Mouse (Mus musculus) gastrocnemius, postnatal 4 days (tissue): ENCODE results near the gene Ifngr2. TPM values are rescaled to one million over a fixed set of nuclear protein-coding genes. Genes with fewer than 3 reads are reported as not detected.
"Not testable (repeated sequence)": the region's sequence is repeated elsewhere in the genome, so short reads cannot be mapped to it uniquely, and the experiment has no call there.

Experiments
- DNase-seq, 2 experiments: peaks; one replicate each; pipeline ENCODE4 v3.0.0; 2021 to 2022; ENCODE audit warnings: low spot score in 2 of 2, mixed read lengths in 2 of 2
- long read RNA-seq, 2 experiments: library from polyadenylated mRNA; stranded (forward); transcript quantifications; one replicate each; pipeline ENCODE4 v2.0.0; 2021
- total RNA-seq, 2 experiments: library from RNA; stranded (reverse); gene quantifications; 2 replicates each; pipeline ENCODE4 v1.2.3; 2021

Ifngr2 gene
- 10 to 100 TPM; 47.9 to 52.5 TPM for total RNA-seq
- long read RNA-seq, experiment 1, transcript Ifngr2-201 (7 exons, 3,708 nt) = major isoform, 137 of 153 reads
- long read RNA-seq, experiment 1, partial matches to known transcripts = 6 of 153 reads
- long read RNA-seq, experiment 1, other reads (novel, unspliced or antisense) = 10 of 153 reads
- long read RNA-seq, experiment 2, transcript Ifngr2-201 (7 exons, 3,708 nt) = major isoform, 197 of 213 reads
- long read RNA-seq, experiment 2, partial matches to known transcripts = 7 of 213 reads
- long read RNA-seq, experiment 2, other reads (novel, unspliced or antisense) = 9 of 213 reads

DNA sequence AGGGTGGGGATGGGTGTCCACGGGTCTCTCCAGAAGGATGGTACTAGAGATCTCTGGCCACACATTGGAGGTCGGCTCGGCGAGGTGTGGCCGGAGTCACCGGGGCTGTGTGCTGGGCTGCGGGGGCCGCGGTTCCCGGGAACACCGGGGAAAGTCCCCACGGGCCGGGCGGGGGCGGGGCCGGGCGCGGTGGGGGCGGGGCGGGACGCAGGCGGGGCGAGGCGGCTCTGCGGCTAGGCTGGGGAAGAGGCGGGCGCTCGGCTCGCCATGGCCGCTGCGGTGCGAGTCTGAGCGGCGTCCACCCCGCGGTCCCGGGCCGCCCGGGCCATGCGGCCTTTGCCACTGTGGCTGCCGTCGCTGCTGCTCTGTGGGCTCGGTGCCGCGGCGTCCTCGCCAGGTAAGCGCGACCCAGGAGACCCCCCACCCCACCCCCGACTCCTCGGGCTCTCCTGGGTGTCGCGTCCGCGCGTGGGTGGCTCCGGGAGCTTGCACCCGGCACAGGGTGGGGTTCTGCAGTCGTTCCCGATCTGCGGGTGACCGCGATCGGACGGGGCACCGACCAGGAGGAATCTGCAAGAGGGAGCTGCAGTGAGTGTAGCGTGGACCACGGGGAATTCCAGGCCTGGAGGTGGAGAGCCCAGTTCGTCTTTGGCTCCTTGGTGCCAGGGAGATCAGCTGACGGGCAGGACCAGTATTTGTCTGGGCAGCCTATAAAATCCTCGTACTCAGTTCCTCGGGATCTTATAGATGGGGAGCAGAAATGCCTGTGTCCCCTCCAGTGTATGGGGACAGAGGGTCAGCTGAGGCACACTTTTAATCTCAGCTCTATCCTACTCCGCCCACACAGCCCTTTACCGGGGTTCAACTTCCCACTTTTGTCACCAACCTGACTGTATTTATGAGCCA, at the start of gene Ifngr2:
TSS of gene Ifngr2 (plus strand) at position 237 of the 906 bp plus-strand sequence.
- peak; percentile 59 to 72 for DNase-seq

DNA sequence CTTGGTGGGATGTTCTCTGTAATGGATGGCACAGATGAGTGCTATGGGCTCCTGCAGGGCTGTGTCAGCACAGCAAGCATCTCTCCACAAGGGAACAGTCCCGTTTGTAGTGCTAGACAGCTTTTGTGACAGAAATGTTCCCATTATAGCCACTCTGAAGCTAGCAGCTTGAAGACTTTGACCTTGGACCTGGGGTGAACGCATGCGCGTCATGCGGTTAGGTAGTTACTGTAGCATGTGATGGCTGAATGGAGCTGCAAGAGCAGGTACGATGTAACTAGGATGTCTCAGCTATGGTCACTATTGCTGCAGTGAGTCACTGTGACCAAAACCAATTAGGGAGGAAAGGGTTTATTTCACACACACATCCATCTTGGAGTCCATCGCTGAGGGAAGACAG, 48.8 kb upstream of the Ifngr2 start:
- DNase-seq = no peak

DNA sequence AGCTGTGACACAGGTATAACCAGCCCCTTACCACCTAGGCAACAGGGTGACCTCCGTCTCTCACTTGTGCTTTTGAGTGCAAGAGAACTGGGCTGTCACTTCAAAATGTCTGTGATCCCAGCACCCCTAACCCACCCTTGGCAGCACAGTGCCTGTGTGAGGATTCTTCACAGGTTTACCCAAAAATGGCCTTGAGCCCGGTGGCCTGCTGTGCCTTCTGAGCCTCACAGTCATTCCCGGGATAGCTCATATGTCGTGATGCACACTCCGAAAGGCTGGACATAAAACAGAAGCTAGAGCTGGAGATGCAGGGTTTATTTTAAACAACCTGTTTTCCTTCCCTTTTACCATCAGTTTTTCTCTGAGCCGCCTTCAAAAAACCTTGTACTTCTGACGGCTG, 42.2 kb upstream of the Ifngr2 start:
- no peak for DNase-seq

DNA sequence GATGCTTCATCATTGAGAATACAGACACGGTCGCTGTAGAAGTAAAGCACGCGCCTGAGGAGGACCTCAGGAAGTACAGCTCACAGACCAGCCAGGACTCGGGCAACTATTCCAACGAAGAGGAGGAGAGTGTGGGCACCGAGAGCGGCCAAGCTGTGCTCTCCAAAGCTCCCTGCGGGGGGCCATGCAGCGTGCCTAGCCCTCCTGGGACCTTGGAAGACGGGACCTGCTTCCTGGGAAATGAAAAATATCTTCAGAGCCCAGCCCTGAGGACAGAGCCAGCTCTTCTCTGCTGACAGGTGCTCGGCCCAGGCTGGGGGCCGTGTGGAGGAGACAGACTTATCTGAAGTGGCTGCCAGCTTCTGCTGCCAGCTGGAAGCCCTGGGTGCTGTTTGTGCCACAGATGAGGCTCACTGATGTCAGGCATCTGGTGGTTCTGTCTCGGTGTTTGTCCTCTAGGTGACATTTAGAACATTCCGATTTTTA, 41.7 kb upstream of the Ifngr2 start:
- peak in 1 of 2 experiments; percentile 31 for DNase-seq

DNA sequence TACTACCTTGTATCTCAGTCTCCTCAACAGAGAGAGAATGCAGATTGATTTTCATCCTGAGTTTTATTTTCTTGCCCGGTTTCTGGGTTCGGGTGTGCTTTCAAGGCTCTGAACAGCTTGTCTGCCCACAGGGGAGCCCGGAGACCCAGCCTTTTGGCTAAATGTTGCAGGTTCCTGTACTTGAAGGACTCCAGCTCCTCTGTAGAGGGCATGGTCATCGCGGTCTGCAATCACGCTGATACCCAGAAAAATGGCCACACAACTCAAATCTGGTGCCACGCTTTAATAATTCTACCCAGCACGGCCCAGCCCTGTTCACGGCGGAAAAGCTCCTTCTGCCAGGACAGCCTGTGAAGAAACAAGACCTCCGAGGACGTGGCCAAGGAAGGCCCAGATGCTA, 40.5 kb upstream of the Ifngr2 start:
- no peak for DNase-seq

DNA sequence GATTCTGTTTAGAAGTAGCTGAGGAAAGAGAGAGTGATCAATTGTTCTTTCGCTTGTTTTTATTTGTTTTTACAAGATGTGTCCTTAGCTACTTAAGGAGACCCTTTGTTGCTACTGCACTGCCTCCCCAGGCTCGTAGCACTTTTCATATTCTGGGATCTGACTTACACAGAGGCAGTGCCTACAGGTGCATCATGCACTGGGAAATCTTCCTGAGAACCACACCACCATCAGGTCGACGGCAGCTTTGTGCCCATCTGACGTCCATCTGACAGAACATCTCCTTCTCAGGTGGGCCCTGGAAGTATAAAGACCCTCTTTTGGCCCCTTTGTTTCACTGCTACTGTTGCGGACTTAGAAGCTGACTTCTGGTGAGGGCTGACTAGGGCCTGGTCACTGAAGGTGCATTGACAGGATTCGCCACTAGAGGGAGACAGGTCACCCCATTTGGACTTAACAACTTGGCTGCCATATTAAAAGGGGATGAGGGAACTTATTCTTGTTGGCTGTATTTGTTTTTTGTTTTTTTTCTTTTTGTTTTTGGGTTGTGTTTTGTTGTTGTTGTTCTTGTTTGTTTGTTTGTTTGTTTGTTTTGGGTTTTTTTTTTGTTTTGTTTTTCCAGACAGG, 34.6 kb upstream of the Ifngr2 start:
- DNase-seq = peak; percentile 65 to 74

GRCm38 (mm10) chr16:91513099-91513498, 33.8 kb upstream of the Ifngr2 start:
- no peak for DNase-seq

DNA sequence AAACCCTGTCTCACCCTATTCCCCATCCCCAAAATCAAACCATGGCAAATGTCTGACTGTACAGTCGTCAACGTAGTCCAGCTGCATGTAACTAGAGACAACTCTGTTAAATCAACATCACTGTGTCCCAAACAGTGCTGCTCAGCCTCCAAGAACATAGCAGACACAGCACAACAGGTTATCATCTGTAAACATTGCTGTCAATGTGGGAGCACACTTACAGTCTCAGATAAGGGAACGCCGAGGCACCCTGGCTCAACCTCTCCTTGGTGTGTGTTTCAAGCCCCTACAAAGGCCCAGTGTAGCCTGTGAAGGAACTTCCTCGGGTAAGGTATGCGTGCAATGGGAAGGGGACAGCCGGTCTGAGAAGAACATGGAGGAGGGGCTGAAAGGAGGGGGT, 29.9 kb upstream of the Ifngr2 start:
- no peak for DNase-seq

DNA sequence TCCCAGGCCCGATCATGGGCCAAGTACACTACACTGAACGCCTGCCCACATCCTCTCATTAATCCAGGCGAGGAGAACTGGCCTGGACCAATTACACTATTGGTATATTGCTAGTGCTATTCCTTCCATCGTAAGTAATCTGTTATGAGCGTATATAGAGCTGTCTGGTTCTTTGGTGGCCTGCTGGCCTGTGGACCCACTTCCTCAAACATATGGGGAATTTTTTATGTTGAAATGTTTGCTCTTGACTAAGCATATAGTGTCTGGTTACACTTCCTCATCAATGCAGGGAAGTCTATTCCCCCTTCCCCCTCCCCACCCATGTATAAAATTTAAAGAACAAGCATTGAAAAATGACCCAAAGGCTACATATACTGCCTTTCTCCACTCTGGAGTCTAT, 24.8 kb upstream of the Ifngr2 start:
- no peak for DNase-seq

- DNase-seq = no peak
Measured at GRCm38 (mm10) chr16:91522479-91523309, 24.2 kb upstream of the Ifngr2 start.

DNA sequence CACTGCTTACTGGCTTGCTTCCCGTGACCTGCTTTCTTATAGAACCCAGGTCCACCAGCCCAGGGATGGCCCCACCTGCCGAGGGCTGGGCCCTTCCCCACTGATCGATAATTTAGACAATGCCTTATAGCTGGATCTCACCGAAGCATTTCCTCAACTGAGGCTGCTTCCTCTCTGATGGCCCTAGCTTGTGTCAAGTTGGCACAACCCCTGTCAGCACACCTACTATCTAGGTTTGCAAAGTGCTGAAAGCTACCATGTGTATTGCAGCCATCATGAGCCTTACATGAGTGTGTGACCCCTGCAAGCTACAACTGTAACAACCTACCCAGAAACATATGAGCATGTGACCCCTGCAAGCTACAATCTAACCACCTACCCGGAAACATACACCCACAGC, 22.7 kb upstream of the Ifngr2 start:
- DNase-seq = no peak

- no peak for DNase-seq
Measured at GRCm38 (mm10) chr16:91526274-91526673, 20.6 kb upstream of the Ifngr2 start.

GRCm38 (mm10) chr16:91527051-91527450, 19.8 kb upstream of the Ifngr2 start:
- DNase-seq = peak in 1 of 2 experiments; percentile 36

DNA sequence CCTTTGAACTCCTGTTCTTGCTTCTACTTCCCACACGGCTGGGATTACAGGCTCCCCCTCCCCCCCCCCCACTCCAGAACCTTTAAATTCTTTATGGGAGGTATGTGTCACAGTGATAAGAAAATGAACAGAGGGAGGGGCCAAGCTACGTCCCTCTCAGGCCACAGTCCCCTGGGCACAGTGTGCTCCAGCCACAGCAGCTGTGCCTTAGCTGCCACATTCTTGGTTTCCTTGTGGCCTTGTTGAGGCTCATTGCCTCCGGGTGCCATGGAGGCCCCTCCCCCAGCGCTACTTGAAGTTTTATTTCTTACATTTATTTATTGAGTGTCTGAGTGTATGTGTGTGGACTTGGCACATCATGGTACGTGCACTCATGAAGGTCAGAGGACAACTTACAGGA, 19.4 kb upstream of the Ifngr2 start:
- DNase-seq = no peak

DNA sequence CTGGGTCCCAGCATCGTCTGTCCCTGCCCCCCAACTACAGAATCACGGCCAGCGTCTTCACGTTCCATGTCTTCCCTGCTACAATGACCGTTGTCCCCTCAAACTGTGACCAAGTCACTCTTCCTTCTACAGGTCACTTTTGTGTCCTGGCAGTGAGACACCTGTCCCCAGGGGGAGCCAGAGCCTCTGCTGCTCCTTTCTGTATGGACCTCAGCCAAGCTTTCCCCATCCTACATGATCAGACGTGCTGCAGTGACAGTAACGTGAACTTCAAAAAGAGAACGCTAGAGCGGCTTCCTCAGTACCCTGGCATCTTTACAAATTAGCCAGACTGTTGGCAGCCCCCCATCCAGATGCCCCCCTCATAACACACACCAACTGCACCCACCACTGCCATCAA, 18.3 kb upstream of the Ifngr2 start:
- no peak for DNase-seq

DNA sequence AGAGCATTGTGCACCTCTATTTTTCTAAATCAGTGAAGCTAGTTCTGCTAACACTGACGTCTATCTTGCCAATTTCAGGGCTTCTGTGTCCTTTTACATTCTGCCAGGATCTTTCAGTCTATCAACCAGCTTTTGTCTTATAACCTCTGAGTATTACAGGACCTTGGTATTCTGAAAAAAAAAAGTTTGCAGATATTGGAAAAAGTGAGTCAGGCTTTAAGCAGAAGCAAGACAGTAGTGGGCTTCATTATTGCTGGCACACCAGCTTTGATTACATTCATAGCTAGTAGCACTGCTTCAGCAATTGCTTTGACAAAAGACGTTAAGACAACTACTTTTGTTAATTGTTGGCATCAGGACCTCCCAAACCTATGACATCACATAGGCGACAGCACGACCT, 16.0 kb upstream of the Ifngr2 start:
- DNase-seq = not testable (repeated sequence)

GRCm38 (mm10) chr16:91531856-91532255, 15.0 kb upstream of the Ifngr2 start:
- no peak for DNase-seq

DNA sequence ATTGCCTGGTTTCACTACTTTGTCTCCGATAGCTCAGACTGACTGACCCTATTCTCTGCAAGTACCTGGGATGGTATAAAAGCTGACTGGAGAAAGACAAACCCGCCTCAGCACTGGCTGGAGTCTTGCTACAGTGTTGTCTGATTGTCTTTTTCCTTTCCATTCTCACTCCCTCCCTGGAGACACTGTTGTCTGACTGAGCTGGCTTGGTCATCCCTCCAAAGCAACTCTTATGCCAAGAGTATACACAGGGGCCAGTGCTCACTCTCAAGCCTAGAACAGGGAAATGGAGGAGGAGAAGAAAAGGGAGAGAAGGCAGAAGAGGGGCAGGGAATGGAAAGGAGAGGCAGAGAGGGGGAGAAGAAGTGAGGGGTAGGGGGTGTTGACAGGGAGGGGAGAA, 14.4 kb upstream of the Ifngr2 start:
- DNase-seq = no peak

DNA sequence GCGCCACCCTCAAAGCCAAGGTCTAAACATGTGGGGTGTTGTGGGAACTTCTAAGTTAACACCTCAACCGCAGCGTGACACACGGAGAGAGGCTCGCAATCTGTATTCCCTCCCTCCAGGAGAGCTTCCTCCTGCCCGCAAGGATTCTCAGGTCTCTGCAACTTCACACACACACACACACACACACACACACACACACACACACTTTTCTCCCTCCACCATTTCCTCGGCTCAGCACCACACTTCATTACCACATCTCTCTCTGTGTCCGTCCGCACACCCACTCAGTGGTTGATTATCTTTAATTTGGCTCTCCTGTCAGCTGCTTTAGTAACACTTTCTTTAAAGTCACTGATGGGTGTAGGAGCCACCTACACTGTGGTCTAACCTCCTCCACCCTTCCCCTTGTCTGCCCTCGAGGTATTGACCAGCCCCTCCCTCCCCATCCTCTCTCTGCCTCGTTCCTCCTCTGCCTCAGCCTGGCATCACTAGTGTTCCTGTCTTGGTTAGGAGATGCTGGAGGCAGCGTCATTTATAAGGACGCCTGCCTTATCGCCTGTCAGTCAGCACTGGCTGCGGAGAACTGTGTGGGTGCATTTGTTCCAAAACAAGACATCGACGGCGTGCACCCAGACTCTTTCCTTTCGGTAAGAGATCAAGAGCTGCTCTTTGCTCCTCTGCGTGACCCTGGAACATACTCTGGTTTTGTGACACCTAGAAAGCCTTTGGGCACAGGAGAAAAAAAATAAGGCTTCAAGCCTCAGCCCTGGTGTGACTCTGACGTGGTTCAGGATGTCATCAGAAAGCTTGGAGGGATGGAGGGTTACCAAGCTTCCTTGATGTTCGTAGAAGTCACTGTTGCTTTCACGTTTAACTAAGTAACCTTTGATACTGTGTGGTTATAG, 13.5 kb upstream of the Ifngr2 start:
- DNase-seq = no peak

GRCm38 (mm10) chr16:91534477-91534876, 12.4 kb upstream of the Ifngr2 start:
- peak; percentile 59 to 68 for DNase-seq
